Mouse (Mus musculus) brain, embryonic 14.5 days (tissue): Measurements from ENCODE around the gene Nlgn1.

Experiments used
- CTCF ChIP-seq: fragments of 200-500 bp; IDR thresholded peaks from 2 replicates; pipeline ENCODE4 v1.5.1; 2012; ENCODE audit warnings: inconsistent platforms, mild to moderate bottlenecking, moderate library complexity, borderline replicate concordance; ENCODE audit not compliant: insufficient read depth, insufficient read length; ENCODE audit errors: extremely low read depth
- POLR2A ChIP-seq: fragments of 200-500 bp; IDR thresholded peaks from 2 replicates; pipeline ENCODE4 v1.6.1; 2012; ENCODE audit warnings: mild to moderate bottlenecking, inconsistent platforms, borderline replicate concordance; ENCODE audit not compliant: poor library complexity, insufficient read depth, insufficient read length, severe bottlenecking; ENCODE audit errors: extremely low read depth

DNA sequence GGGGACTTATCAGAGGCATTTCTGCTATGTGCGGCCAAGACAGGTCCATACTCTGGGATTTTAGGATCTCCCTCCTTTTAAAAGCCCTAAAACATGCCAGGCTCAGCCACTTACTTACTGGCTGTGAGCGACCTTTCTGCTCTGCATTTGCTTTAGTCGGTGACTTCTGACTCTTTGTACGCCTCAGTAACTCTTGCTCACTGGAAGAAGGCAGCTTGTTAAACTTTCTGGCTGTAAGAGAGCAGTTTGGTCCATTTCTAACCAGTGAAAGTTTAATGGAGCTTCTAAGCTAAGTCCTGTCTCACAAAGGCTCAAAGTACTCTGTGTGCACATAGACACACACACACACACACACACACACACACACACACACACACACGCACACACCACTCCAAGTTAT is 22.8 kb upstream of the Nlgn1 start:
- no peak for TF ChIP-seq CTCF
- no peak for TF ChIP-seq POLR2A
